Mouse (Mus musculus) brain, adult 2 months (tissue): ENCODE measurements around the gene Rnf40.

Source experiments
- DNase-seq: peaks from one replicate; pipeline ENCODE4 v3.0.0; 2011; ENCODE audit warnings: low read depth, low spot score

Gene Rnf40

GRCm38 (mm10) chr7:127649206-127649605, 60.6 kb downstream of the Rnf40 start:
- no peak for DNase-seq

DNA sequence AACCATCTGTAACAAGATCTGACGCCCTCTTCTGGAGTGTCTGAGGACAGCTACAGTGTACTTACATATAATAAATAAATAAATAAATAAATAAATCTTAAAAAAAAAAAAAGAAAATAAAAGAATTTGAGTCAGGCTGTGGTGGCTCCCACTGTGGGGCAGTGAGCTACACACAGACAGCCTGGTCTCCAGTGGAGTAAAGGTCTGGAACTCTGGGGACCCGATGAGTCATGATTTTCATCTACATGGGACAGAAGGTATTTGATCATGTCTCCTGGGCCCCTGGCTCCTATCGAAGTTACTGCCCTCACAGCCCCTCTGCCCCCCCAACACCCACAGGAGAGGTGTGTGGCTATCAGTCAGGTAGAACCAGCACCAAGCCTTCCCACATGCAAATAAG, 63.1 kb downstream of the Rnf40 start:
- no peak for DNase-seq

DNA sequence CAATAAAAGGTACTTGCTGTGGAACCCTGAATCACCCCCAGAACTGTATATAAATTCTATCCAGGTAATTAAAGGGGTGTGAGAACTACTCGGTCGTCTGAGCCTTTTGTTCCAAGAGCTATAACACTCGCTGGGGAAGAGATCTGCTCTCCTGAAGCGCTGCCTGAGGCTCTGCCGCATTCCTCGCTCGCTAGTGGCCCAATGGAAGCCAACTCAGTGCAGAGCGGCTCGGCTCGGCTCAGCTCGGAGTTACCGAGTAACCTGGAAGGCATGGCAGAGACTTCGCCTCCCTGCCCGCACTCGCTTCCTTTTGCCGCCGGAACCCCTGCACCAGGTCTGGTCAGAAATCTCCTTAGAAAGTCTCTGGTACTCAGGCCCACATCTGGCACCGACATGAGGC, 63.5 kb downstream of the Rnf40 start:
- DNase-seq: peak; percentile 8

DNA sequence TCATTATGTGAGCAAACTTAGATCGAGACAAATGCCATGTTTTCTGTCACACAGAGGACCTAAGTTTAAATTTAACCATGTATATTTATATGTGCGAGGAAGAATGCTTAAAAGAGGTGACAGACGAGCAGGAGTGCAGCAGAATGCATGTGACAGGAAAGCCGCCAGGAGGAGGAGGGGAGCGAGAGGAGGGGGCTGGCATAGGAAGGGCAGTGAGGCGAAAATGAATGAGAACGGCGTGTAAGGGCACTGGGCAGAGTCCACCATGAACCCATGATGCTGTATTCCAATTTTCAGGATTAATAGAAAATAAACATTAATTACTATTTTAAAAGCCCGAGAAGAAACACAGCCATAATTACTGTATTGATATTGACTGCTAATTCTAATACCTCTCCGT, 65.8 kb downstream of the Rnf40 start:
- DNase-seq: no peak
